Mouse (Mus musculus): ENCODE measurements around the gene Stpg2.

- TF ChIP-seq CTCF (IDR thresholded peaks at IDR 0.05; ENCODE audit: extremely low read depth, insufficient read depth, low read length) (no peak), POLR2A (IDR thresholded peaks at IDR 0.05; ENCODE audit: extremely low read depth, insufficient read depth, low read length) (no peak)
Observed at GRCm38 (mm10) chr3:139169740-139170139, 35.8 kb upstream of the Stpg2 start.

Measured in cortical plate, adult 2 months (tissue).